Mouse (Mus musculus) neutrophil, adult 5-6 weeks (primary cell): ENCODE data around the gene Mrpl28. TPM values are rescaled to one million over a fixed set of nuclear protein-coding genes. Genes with fewer than 3 reads are reported as not detected.
"Not testable (repeated sequence)": the region's sequence is repeated elsewhere in the genome, so short reads cannot be mapped to it uniquely, and the experiment has no call there.

Source experiments
- ATAC-seq: fragments of 151-379, 151-347 bp; 2 replicates; pipeline ENCODE4 v1.8.0; 2017; ENCODE audit warnings: mild to moderate bottlenecking, moderate TSS enrichment; ENCODE audit not compliant: insufficient number of reproducible peaks, poor library complexity, low FRiP score, severe bottlenecking; ENCODE audit errors: extremely low read depth
- total RNA-seq: library from RNA; stranded (forward); fragments of 200-1000 nt; gene quantifications from 2 replicates; pipeline ENCODE4 v1.2.3, GENCODE M21; 2017

Mrpl28 gene
- total RNA-seq, 1 experiment from 2014 or later: 19.7 TPM

DNA sequence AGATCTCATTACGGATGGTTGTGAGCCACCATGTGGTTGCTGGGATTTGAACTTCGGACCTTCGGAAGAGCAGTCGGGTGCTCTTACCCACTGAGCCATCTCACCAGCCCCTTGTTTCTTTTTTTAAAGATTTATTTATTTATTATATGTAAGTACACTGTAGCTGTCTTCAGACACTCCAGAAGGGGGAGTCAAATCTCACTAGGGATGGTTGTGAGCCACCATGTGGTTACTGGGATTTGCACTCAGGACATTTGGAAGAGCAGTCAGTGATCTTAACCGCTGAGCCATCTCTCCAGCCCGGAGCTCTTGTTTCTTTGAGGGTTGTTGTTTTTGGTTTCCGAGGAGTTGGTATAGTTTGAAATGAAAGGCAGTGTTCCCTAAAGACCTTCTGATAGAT lies 8.8 kb upstream of the Mrpl28 start:
- ATAC-seq: not testable (repeated sequence)

DNA sequence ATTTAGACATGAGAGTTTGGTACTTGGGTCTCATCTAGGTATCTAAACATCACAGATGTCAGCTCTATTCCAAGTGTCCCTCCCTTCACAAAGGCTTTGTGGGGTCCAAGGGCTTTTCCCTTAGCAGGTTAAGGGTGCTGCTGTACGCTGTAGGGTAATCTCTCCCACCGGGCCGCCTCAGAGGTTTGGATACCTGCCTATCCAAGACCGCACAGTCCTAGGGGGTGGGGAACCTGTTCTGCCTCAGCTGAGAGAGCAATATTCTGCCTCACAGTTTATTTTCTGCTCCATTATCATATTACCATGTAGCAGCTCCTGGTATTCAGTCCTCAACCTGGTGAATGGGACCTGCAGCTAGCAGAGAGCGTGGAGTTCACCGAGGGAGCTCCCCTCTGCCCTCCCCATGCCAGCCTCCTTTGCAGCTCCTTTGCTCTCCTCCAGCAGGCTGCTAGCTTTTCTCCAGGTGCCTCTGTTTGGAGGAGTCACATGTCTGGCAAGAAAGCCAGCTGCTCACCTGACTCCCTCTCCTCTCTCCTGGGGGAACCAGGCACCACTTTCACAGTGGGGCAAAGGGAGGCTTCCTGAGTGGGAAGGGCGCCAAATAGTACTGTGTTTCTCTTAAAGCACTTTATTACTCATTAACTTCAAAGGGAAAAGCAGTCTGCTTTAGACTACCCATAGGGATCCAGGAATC lies 7.9 kb upstream of the Mrpl28 start:
- no peak for ATAC-seq

DNA sequence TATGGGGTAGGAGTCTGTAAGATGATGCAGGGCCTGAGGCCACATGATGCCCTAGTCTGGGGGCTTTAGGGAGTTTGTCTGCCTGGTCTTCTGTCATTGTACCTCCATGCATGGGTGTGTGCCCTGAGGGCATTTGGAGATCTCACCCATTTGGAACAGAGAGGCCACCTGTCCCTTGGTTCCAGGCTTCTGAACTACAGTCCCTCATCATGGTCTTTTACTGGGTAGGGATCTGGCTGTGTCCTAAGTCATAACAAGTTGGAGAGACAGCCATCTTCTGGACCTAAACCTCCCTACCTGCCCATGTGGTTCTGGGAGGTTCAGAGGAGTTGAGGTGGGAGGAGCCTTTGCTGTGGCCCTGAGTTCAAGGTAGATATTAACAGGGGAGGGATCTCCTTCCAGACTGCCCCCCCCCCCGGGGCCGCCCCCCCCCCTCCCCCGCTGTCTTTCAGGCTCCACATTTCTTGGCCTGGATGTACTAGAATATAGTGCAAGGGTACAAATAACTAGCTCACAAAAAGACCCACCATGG lies 7.3 kb upstream of the Mrpl28 start:
- ATAC-seq: no peak

DNA sequence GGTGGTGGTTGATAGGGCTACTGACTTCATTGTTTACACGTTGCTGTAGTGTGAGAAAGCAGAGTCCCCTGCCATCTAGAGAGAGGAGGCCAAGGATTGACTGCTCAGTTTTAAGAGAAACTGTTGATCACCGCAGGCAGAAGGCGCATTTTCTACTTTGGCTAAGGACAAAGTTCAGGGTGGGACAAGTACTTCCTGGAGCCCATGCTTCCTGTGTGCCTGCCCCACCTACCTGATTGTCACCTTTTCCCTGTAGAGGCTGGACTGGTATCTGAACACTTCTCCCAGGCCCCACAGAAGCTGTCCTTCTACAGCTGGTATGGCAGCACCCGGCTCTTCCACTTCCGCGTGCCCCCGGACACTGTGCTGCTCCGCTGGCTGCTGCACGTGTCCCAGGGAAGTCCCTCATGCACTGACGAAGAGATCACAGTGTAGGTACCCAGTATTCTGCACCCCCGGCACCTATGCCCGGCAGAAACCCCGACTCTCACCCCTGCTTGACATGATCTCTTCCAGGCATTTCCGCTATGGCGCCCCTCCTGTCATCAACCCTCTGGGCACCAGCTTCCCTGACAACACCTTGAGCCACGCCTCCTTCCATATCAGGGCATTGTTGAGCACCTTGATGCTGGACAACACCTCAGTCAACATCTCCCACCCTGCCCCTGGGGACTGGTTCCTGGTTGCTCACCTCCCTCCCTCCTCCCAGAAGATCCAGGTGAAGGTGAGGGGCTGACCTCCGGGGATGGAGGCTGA lies 6.6 kb upstream of the Mrpl28 start:
- no peak for ATAC-seq

DNA sequence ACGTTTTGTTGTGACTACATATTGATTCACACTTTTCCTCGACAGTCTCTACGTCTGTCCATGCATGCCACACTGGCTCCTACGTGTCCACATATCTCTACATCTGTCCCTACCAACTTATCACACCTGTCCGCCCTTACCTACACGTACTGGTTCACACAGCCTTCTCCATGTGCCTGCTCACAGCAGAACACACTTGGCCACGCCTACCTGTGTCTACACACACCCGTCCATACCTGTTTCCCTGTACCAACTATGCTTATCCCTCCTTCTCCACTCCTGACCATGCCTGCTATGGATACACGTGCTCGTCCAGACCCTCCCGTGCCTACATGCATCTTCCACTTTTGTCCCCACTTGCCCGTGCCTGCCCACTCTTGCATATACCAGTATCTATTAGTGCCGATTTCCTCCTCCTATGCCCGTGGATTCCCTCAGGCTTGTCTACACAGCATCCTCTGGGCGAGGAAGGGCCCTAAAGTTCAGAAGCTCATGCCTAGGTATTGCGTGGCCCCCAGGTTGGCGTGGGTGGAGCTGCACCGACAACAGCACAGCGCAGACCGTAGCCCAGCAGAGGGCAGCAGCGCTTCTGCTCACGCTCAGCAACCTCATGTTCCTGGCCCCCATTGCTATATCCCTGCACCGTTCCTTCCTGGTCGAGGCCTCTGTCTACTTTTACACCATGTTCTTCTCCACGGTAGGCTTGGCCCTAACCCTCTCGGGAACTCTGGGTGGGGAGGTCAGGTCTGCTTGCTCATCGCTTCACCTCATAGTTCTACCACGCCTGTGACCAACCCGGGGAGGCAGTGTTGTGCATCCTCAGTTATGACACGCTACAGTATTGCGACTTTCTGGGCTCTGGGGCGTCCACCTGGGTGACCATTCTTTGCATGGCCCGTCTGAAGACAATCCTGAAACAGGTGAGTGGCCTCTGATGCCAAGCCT lies 3.3 kb upstream of the Mrpl28 start:
- peak; percentile 61 for ATAC-seq

DNA sequence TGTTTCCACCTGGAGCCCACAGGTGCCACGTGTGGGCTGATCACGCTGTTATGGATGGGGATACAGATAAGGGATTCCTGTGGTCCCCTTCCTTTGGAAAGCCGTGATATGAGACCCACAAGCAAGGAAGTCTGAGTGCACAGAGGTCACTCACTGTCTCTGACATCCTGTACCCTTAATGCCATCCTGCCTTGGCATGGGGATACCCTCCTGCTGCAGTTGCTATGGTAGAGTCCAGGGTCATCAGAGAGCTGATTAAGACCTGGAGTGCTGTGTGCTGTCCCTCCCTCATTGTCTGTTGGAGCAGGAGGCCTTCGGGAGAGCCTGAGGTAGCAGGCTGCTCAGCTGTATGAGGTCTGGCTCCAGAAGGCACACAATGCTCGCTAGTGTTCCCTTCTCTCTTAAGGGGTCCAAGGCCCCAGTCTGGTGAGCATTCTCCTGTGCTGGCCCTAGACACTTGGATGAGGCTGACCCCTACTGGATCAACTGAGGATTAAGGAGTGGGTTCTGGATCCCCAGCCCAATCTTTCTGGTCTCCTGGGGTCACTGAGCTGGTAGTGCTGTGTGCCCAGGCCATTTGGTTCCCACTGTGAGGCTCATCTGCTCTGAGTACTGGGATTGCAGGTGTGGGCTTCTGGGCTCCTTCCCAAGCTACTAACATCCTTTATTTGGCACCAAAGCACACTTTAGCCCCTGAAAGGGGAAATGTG lies 714 bp upstream of the Mrpl28 start:
- ATAC-seq: no peak

DNA sequence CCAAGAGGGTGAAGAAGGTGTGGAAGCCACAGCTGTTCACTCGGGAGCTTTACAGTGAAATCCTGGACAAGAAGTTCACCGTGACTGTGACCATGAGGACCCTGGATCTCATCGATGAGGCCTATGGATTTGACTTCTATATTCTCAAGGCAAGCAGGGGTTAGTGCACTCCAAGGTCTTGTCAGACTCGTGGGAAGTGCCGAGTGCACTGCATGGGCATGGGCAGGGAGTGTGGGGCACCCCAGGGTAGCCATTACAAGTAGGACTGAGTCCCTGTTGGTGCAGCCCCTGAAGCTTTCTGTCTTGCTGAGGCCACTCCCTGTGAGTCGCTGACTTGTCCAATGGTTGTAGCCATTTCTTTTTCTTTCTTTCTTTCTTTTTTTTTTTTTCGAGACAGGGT lies 1.3 kb downstream of the Mrpl28 start:
- no peak for ATAC-seq

DNA sequence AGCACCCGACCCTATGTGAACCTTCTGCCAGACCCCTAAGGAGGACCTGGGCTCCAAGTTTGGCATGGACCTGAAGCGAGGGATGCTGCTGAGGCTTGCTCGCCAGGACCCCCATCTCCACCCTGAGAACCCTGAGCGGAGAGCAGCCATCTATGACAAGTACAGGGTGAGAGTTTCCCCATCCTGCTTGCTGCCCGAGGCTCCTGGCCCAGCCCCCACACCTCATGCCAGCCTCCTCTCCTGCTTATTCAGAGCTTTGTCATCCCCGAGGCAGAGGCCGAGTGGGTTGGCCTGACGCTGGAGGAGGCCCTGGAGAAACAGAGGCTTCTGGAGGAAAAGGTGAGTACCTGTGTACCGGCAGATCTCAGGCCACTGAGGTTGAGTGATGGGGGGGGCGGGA lies 1.9 kb downstream of the Mrpl28 start:
- ATAC-seq: no peak

DNA sequence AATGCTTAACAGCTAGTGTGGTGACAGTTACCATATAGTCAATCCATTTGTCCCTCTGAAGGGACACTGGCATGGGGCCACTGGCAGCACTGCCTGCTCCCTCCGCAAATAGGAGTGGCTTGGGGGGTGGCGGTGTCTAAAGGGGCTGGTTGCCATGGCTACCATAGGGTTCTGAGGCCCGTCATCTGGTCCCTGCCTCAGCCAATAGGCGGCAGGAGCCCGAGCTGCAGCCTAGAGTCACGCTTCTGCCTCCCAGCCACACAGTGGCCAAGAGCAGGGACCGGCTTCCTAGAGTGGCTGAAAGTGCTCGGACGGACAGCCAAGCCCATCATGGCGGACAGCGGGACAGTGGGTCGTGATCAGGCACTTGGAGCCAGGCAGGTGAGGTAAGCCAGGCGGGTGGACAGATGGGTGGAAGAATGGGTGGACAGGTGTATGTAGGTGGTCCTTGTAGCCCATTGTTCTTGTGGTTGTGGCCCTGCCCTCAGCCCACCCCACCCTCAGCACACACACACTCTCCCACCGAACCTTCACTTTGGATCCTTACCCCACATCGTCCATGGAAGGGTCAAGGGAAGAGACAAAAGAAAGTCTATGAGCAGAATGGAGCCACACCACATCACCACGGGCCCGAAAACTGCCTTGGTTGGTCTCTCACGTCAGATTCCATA lies 7.9 kb downstream of the Mrpl28 start:
- ATAC-seq: no peak

DNA sequence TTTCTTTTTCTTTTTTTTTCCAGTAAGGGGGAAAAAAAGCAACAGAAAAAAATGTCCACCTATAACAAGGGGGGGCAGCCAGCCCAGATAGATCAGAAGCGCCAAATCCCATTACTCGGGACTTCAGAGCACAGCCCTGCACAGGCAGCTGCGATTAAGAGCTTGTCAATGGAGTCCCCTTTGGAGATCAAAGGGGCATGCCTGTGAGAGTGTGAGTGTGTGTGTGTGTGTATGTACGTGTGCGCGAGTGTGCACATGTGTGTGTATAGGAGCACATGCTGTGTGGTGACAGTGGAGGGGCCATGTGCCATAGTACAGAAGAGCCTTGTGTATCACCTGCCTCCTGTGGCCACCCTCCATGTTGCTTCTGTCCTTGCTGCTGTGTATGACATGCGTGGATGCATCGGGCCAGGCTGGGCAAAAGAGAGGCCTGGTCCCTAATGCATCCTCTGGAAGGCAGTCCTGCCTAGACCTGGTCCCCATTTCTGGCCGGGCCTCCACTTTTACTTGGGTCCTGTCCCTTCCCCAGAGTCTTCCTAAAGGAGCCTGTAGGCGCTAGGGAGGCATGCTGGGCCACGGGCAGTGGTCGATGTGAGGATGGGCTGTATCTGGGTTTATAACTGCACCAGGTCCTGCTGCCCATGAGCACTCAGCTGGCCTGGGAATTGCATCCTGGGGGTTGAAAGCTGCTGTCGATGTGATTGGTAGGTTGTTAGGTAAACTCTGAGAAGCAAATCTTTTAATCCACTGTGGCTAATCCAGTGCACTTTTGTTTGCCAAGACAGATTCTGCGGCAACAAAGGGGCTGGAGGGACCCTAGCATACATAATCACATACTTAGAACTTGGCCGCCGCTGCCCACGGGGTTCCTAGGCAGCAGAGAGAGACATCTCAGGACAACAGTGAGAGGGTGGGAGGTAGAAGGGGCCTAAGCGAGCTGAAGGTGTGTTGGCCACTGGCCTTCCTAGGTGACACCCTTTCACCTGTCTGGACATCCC lies 8.9 kb downstream of the Mrpl28 start:
- no peak for ATAC-seq

DNA sequence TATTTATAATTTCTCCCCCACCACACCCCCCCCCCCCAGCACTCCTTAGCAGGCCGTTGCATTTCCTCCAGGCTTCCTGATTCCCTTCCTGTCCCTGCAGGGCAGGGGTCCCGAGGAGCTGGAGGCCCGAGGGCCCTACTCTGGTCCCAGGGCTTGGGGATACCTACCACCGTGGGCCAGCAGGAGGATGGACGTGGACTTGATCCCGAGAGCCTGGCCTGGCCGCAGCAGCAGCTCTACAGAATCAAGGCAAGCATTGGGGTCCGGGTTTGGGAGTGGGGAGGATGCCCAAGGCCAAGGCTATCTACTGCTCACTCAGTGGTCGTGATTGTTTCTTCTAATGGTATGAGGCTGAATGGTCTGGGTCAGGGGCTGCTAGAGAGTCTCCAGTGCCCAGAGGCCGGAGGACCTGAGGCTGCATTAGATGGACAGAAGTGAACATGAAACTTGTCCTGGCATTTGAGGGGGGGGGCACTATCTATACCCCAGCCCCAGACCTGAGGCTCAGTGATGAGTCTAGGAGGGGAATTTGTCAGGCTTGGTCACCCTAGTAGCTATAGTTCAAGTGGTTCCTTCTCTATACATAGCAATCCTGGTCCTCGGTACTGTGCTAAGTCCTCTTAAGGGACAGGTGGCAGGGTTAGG lies 13.9 kb downstream of the Mrpl28 start:
- no peak for ATAC-seq

DNA sequence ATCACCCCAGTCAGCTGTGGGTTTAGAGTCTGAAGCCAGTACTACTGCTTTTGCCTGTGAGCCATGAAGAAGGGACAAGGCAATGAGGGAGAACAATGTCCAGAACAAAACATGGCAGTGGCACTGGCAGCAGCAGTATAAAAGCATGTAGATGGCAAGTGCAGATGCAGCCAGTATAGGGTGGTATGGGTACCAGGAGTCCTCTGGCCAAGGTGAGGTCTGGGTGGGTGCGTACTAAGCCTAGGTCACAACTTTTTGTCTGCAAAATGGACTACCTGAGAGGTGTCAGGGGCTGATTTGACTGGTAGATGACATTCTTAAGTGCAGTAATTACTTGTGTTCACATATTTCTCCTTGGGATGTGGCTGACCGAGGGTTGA lies 14.4 kb downstream of the Mrpl28 start:
- no peak for ATAC-seq

DNA sequence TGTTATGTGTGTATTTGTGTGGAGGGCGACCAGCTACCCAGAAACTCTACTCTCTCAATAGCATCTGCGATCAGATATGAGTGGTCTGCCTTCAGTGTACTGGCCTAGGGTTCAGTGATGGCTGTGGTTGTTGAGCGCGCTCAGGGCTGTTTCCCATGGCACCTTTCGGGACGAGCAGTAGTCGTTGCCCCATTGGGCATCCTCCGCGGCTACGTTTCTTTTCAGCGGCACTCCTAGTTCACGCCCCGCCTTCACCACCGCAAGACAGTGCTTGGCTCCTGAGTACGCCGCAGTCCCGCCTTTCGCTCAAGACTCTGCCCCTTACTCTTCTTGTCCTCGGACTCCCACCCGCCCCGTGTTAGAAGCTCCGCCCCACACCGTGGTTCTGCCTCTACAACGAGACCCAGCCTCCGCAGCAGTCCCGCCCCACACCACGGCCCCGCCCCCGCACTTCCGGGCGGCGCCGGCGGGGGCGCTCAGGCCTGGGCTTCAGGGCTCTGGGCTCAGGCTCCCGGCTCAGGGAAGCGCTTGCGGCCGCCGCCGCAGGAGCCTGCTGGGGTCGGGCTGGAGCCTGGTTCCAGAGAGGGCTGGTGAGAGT lies 15.0 kb downstream of the Mrpl28 start, which contains the start of gene Axin1:
Gene Axin1 (plus strand): TSS at position 450 of the 598 bp plus-strand sequence.
- peak; percentile 92 for ATAC-seq

DNA sequence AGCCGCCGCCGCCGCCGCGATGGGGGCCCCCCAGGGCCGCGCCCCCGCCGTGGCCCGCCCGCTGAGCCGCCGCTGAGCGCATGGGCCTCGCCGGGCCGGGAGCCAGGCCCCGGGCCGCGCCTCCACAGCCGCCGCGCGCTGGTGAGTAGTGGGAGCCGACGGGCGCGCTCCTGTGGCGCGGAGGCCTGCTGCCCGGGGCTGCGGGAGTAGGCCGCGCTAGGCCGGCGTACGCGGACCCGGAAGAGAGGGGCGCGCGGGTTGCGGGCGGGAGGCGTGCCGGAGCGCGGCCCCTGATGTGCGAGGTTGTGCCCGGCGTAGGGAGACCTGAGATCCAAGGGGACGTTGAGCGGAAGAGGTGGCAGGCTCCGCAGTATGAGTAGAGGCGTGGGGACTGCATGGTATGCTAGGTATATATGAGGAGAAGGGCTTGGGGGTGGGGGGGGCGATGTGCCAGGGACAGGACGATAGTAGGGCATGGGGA lies 15.6 kb downstream of the Mrpl28 start:
- ATAC-seq: no peak

DNA sequence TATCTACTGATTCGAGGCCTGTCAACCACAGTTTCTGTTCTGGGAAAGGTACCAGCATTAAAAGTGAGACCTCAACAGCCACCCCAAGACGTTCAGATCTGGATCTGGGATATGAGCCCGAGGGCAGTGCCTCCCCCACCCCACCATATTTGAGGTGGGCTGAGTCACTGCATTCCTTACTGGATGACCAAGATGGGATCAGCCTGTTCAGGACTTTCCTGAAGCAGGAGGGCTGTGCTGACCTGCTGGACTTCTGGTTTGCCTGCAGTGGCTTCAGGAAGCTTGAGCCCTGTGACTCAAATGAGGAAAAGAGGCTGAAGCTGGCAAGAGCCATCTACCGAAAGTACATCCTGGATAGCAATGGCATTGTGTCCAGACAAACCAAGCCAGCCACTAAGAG lies 19.5 kb downstream of the Mrpl28 start:
- no peak for ATAC-seq

DNA sequence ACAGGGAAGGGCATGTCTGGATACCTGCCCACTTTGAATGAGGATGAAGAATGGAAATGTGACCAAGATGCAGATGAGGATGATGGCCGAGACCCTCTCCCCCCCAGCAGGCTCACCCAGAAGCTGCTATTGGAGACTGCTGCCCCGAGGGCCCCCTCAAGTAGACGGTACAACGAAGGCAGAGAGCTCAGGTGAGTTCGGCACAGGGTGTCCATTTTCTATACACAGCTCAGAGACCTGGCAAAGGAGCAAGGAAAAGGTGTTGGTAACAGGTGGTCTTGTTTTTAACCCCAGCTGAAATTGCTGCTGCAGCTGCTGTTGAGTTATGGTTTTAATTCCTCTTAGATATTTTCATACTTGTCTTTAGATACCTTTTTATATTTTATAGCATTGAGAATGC lies 20.1 kb downstream of the Mrpl28 start:
- no peak for ATAC-seq
